Mouse (Mus musculus): ENCODE results near the gene Emilin3.

GRCm38 (mm10) chr2:160876115-160876514 is 36.0 kb downstream of the Emilin3 start:
- TF ChIP-seq POLR2A (IDR thresholded peaks at IDR 0.05; ENCODE audit: low read depth, low read length) (no peak), CTCF (IDR thresholded peaks at IDR 0.05; ENCODE audit: extremely low read depth, insufficient read length, insufficient replicate concordance, low read depth, low read length) (no peak)

All from small intestine, adult 2 months (tissue).